Mouse (Mus musculus): ENCODE measurements around the gene Bmp15.

GRCm38 (mm10) chrX:6368822-6369221, 48.3 kb upstream of the Bmp15 start:
- no peak for TF ChIP-seq CTCF (IDR thresholded peaks at IDR 0.05 in 2 of 3, conservative IDR thresholded peaks at IDR 0.05 in 1 of 3; ENCODE audit: control insufficient read depth in 1 of 3, insufficient read depth in 1 of 3, low read depth in 2 of 3, low read length in 3 of 3, poor library complexity in 1 of 3, severe bottlenecking in 1 of 3)
- TF ChIP-seq POLR2AphosphoS2 (IDR thresholded peaks at IDR 0.05; ENCODE audit: low read length) = no peak
- TF ChIP-seq POLR2A (IDR thresholded peaks at IDR 0.05; ENCODE audit: control insufficient read depth in 1 of 2, insufficient read depth in 1 of 2, low read depth in 1 of 2, low read length in 2 of 2, poor library complexity in 1 of 2) = no peak
- TF ChIP-seq ZMIZ1 (IDR thresholded peaks at IDR 0.05; ENCODE audit: low read depth, low read length) = no peak
- no peak for TF ChIP-seq ZKSCAN1 (IDR thresholded peaks at IDR 0.05; ENCODE audit: low read depth, low read length)
- TF ChIP-seq TBP (IDR thresholded peaks at IDR 0.05; ENCODE audit: low read depth, low read length) = no peak
- TF ChIP-seq MAX (IDR thresholded peaks at IDR 0.05; ENCODE audit: low read length) = no peak
- TF ChIP-seq BHLHE40 (IDR thresholded peaks at IDR 0.05; ENCODE audit: borderline replicate concordance, low read depth, low read length) = no peak
- TF ChIP-seq MAZ (IDR thresholded peaks at IDR 0.05; ENCODE audit: low read depth, low read length) = no peak
- no peak for TF ChIP-seq NRF1 (IDR thresholded peaks at IDR 0.05; ENCODE audit: insufficient read depth, low read depth, low read length, poor library complexity, severe bottlenecking)
- no peak for TF ChIP-seq E2F4 (IDR thresholded peaks at IDR 0.05; ENCODE audit: borderline replicate concordance, low read depth, low read length)
- TF ChIP-seq MYB (IDR thresholded peaks at IDR 0.05; ENCODE audit: low read depth, low read length) = no peak
